Comparison of ENCODE assay signal across 9 mouse cellular contexts in the genomic region with DNA sequence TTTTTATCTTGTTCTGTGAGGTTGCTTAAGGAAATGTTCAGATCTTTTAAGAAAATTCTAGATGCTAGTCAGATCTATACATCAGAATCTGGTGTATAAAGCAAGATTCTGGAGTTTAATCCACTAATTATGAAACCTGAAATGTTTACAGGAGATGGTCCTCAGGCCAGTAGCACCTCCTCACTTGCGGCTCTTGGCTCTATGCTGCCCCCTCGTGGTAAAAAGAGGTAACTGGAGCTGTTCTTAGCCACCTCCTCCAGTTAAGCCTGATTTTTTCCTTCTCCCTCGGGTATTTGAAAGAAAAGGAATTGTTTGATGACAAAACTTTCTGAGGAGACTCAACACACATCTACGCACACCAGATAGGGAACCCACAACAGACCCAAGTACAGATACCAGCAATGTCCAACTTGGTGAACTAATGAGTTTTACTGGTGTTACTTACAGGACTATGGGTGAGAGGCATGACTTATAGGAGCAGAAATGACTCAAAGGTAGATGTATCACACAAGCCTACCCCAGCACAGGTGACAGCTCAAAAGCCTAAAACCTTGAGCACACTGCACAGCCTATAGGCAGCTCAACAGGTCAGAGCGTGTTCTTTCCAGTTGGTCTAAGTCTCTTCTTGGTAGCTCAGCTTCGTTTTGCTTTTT. TPM values are rescaled to one million over a fixed set of nuclear protein-coding genes. Genes with fewer than 3 reads are reported as not detected.
DNase-seq lines count a peak whose midpoint lies in the region; ATAC-seq lines count a peak whose summit lies in the region.
"Had no signal": no experiment of that assay in that cellular context is flagged by ENCODE, and none has a peak within 500 bp of the region (broad histone marks: within the 10 kb centered on the region; RNA-seq: fewer than 3 reads in every experiment).

No protein-coding gene starts in this region.

- H3K9ac ChIP-seq in embryonic facial prominence, embryonic 11.5 days (replicated peaks; ENCODE audit: low read length): no peak overlapping the region
- H3K9ac ChIP-seq in hindbrain, embryonic 11.5 days (ENCODE audit: low read depth, low read length): no peak overlapping the region

- no peaks in the 10 kb centered on the region for H3K9me3 ChIP-seq in embryonic facial prominence, embryonic 11.5 days (replicated peaks; ENCODE audit: control insufficient read depth, low read length)
- no peaks in the 10 kb centered on the region for H3K9me3 ChIP-seq in hindbrain, embryonic 11.5 days (ENCODE audit: control insufficient read depth, low read length)

- no peak overlapping the region for H3K27ac ChIP-seq in embryonic facial prominence, embryonic 11.5 days (replicated peaks; ENCODE audit: low read depth, low read length)
- no peak overlapping the region for H3K27ac ChIP-seq in hindbrain, embryonic 11.5 days (ENCODE audit: low read depth, low read length)
- H3K27ac ChIP-seq: macrophage had no signal

- 34% methylated on average over 6 of the region's 6 CpGs for WGBS in embryonic facial prominence, embryonic 11.5 days
- 37% methylated on average over 6 of the region's 6 CpGs for WGBS in hindbrain, embryonic 11.5 days

- H3K36me3 ChIP-seq in embryonic facial prominence, embryonic 11.5 days (replicated peaks; ENCODE audit: control insufficient read depth, insufficient read depth, low read depth, low read length): no peaks in the 10 kb centered on the region
- no peaks in the 10 kb centered on the region for H3K36me3 ChIP-seq in hindbrain, embryonic 11.5 days (ENCODE audit: control insufficient read depth, insufficient read depth, low read length)

- DNase-seq in cerebellum, adult 11-12 months: no peak
- peak; percentile 75 for DNase-seq in adrenal gland, postnatal 14 days
- DNase-seq in embryonic facial prominence, embryonic 11.5 days (ENCODE audit: low spot score): peak; percentile 71
- peak; percentile 80 for DNase-seq in hindbrain, embryonic 11.5 days (ENCODE audit: low spot score)
- peak; percentile 63 to 68 for DNase-seq in layer of hippocampus, postnatal 10 days (ENCODE audit: low spot score in 2 of 2)
- peak; percentile 58 for DNase-seq in lung, postnatal 25 days (ENCODE audit: low spot score)
- DNase-seq in right cerebral cortex, postnatal 14 days: peak; percentile 60

- peak; percentile 66 for ATAC-seq in cerebellum, adult (ENCODE audit: insufficient number of reproducible peaks, low FRiP score, low TSS enrichment)
- ATAC-seq in embryonic facial prominence, embryonic 11.5 days (replicated peaks; ENCODE audit: insufficient number of reproducible peaks, low FRiP score, low TSS enrichment, low read depth): 0 out of 2 replicates have a peak, but pooled peaks have one; percentile 56
- ATAC-seq in hindbrain, embryonic 11.5 days (ENCODE audit: low FRiP score): peak; percentile 79; the same call in 1 of the 2 replicates

- no peak overlapping the region for H3K4me2 ChIP-seq in embryonic facial prominence, embryonic 11.5 days (ENCODE audit: low read depth, low read length)
- no peak overlapping the region for H3K4me2 ChIP-seq in hindbrain, embryonic 11.5 days (replicated peaks; ENCODE audit: low read depth, low read length)

- H3K4me3 ChIP-seq in embryonic facial prominence, embryonic 11.5 days (ENCODE audit: low read depth, low read length): no peak overlapping the region
- no peak overlapping the region for H3K4me3 ChIP-seq in hindbrain, embryonic 11.5 days (ENCODE audit: low read depth, low read length)

- H3K4me1 ChIP-seq in embryonic facial prominence, embryonic 11.5 days (ENCODE audit: control insufficient read depth, insufficient read depth, low read length): no peaks in the 10 kb centered on the region
- H3K4me1 ChIP-seq in hindbrain, embryonic 11.5 days (replicated peaks; ENCODE audit: control insufficient read depth, insufficient read depth, low read length): no peaks in the 10 kb centered on the region

- no peaks in the 10 kb centered on the region for H3K27me3 ChIP-seq in embryonic facial prominence, embryonic 11.5 days (ENCODE audit: control insufficient read depth, insufficient read depth, low read length)
- H3K27me3 ChIP-seq in hindbrain, embryonic 11.5 days (ENCODE audit: control insufficient read depth, insufficient read depth, low read length): no peaks in the 10 kb centered on the region

RNA-seq across cellular contexts. Expression of a gene that starts 21.7 kb away (rescaled TPM):
- 179 and 192 TPM in 2 replicates for total RNA-seq in adrenal gland, postnatal 14 days (2021)
- polyA plus RNA-seq in embryonic facial prominence, embryonic 11.5 days (2014; fragmentation: Nextera tagmentation; extraction: Ambion mirVana): 33.1 and 42.1 TPM in 2 replicates
- 54.9 and 65.8 TPM in 2 replicates for polyA plus RNA-seq in hindbrain, embryonic 11.5 days (2014; fragmentation: Nextera tagmentation; extraction: Ambion mirVana)
- total RNA-seq in layer of hippocampus, postnatal 10 days (2021): 100 to 1,000 TPM; 132 to 150 TPM

RNA-seq across cellular contexts. Expression of a gene that starts 33.7 kb away (rescaled TPM):
- total RNA-seq in adrenal gland, postnatal 14 days (2021): 0.59 and 0.64 TPM in 2 replicates
- polyA plus RNA-seq in embryonic facial prominence, embryonic 11.5 days (2014; fragmentation: Nextera tagmentation; extraction: Ambion mirVana): not detected in 2 replicates
- 0.32 and 0.93 TPM in 2 replicates for polyA plus RNA-seq in hindbrain, embryonic 11.5 days (2014; fragmentation: Nextera tagmentation; extraction: Ambion mirVana)
- 1 to 10 TPM in 1 of 2 experiments, under 1 TPM in 1; 0.71 to 1.2 TPM for total RNA-seq in layer of hippocampus, postnatal 10 days (2021)
- polyA plus RNA-seq: macrophage had no signal

RNA-seq across cellular contexts. Expression of a gene that starts 37.4 kb away (rescaled TPM):
- total RNA-seq in adrenal gland, postnatal 14 days (2021): not detected in 2 replicates
- polyA plus RNA-seq in embryonic facial prominence, embryonic 11.5 days (2014; fragmentation: Nextera tagmentation; extraction: Ambion mirVana): not detected in 2 replicates
- 0.63 TPM in 1 of 2 replicates, not detected in the other for polyA plus RNA-seq in hindbrain, embryonic 11.5 days (2014; fragmentation: Nextera tagmentation; extraction: Ambion mirVana)
- total RNA-seq in layer of hippocampus, postnatal 10 days (2021): not detected
- polyA plus RNA-seq: macrophage had no signal
